Mouse (Mus musculus) forebrain, embryonic 12.5 days (tissue): ENCODE results near the gene Prss21. TPM values are rescaled to one million over a fixed set of nuclear protein-coding genes. Genes with fewer than 3 reads are reported as not detected.

Source experiments
- ATAC-seq: fragments of 200-750 bp; cut with Nextera tagmentation; 2 replicates; pipeline ENCODE4 v1.8.0; 2017; ENCODE audit warnings: moderate TSS enrichment; ENCODE audit not compliant: low FRiP score
- H3K27ac ChIP-seq: fragments of 300-500 bp; sonication (generic); 2 replicates; pipeline ENCODE4 v1.5.1; 2016; ENCODE audit warnings: mild to moderate bottlenecking
- H3K27me3 ChIP-seq: fragments of 300-500 bp; sonication (generic); 2 replicates; pipeline ENCODE4 v1.6.1; 2016; ENCODE audit warnings: mild to moderate bottlenecking
- H3K36me3 ChIP-seq: fragments of 300-500 bp; sonication (generic); replicated peaks from 2 replicates; pipeline ENCODE4 v1.6.1; 2016; ENCODE audit warnings: mild to moderate bottlenecking
- H3K4me1 ChIP-seq: fragments of 300-500 bp; sonication (generic); 2 replicates; pipeline ENCODE4 v1.6.1; 2016
- H3K4me2 ChIP-seq: fragments of 300-500 bp; sonication (generic); 2 replicates; pipeline ENCODE4 v1.6.1; 2016; ENCODE audit warnings: mild to moderate bottlenecking, moderate library complexity
- H3K4me3 ChIP-seq: fragments of 300-500 bp; sonication (generic); replicated peaks from 2 replicates; pipeline ENCODE4 v1.5.1; 2016; ENCODE audit warnings: mild to moderate bottlenecking
- H3K9ac ChIP-seq: fragments of 300-500 bp; sonication (generic); 2 replicates; pipeline ENCODE4 v1.6.1; 2016; ENCODE audit warnings: mild to moderate bottlenecking
- H3K9me3 ChIP-seq: fragments of 300-500 bp; sonication (generic); 2 replicates; pipeline ENCODE4 v1.6.1; 2016
- WGBS: fragments of 180-500 bp; shearing (Covaris S2); methylation state at CpG from one replicate; pipeline ENCODE4 v1.1.7; 2016; 5-methylcytosine and 5-hydroxymethylcytosine counted together
- polyA plus RNA-seq: library from polyadenylated mRNA; unstranded; fragments of >200 nt; fragmentation: Nextera tagmentation; extraction: Ambion mirVana; gene quantifications from 2 replicates; pipeline ENCODE4 v1.2.1, GENCODE M21; 2016

Gene Prss21
- polyA plus RNA-seq, 1 experiment from 2014 or later: not detected

GRCm38 (mm10) chr17:23841145-23841544, 26.7 kb upstream of the Prss21 start:
- no peaks in the 10 kb centered on the region for H3K9me3 ChIP-seq
- H3K4me1 ChIP-seq: no peaks in the 10 kb centered on the region
- H3K27ac ChIP-seq: no peak overlapping the region
- ATAC-seq: no peak; the same call in 1 of the 2 replicates
- H3K4me3 ChIP-seq: no peak overlapping the region
- H3K9ac ChIP-seq: no peak overlapping the region
- H3K36me3 ChIP-seq: no peaks in the 10 kb centered on the region
- no peak overlapping the region for H3K4me2 ChIP-seq
- H3K27me3 ChIP-seq: peaks cover 11% of the 10 kb centered on the region; the same call in 1 of the 2 replicates
- 26% methylated on average over 4 of the region's 4 CpGs for WGBS

- Histone ChIP-seq H3K4me1 (no peaks in the 10 kb centered on the region), H3K4me3 (peak overlapping the region; percentile 18; the same call in 1 of the 2 replicates), H3K4me2 (peak overlapping the region; percentile 42), H3K27ac (no peak overlapping the region), H3K9me3 (no peaks in the 10 kb centered on the region), H3K9ac (0 out of 2 replicates have a peak overlapping the region, but pooled peaks have one; percentile 26), H3K27me3 (peaks cover 9% of the 10 kb centered on the region; the same call in 1 of the 2 replicates), H3K36me3 (no peaks in the 10 kb centered on the region)
- WGBS: 47% methylated on average over 23 of the region's 23 CpGs
- ATAC-seq: peak; percentile 30; the same call in 1 of the 2 replicates
These were observed 24.6 kb upstream of the Prss21 start for GRCm38 (mm10) chr17:23843141-23843811.

- H3K36me3 ChIP-seq: no peaks in the 10 kb centered on the region
- peak within 1 kb of the TSS; percentile 18; the same call in 1 of the 2 replicates for H3K4me3 ChIP-seq
- no peaks in the 10 kb centered on the region for H3K4me1 ChIP-seq
- ATAC-seq: peak; percentile 60; the same call in 1 of the 2 replicates
- 11% methylated on average over 19 of the region's 19 CpGs for WGBS
- H3K9me3 ChIP-seq: no peaks in the 10 kb centered on the region
- H3K27me3 ChIP-seq: peaks cover 9% of the 10 kb centered on the region; the same call in 1 of the 2 replicates
- 0 out of 2 replicates have a peak within 1 kb of the TSS, but pooled peaks have one; percentile 26 for H3K9ac ChIP-seq
- H3K27ac ChIP-seq: no peak within 1 kb of the TSS
- peak within 1 kb of the TSS; percentile 42 for H3K4me2 ChIP-seq
These were observed 24.0 kb upstream of the Prss21 start, which contains the start of the genes Prss32 and Prss41 for GRCm38 (mm10) chr17:23843812-23844273. Gene Prss32 (plus strand): TSS chr17:23843855. Gene Prss41 (minus strand): TSS chr17:23844172.

GRCm38 (mm10) chr17:23850028-23850427, 17.8 kb upstream of the Prss21 start:
- Histone ChIP-seq H3K27me3 (peaks cover 5% of the 10 kb centered on the region; the same call in 1 of the 2 replicates), H3K4me1 (no peaks in the 10 kb centered on the region), H3K4me3 (no peak overlapping the region), H3K4me2 (no peak overlapping the region), H3K9ac (no peak overlapping the region), H3K9me3 (no peaks in the 10 kb centered on the region), H3K27ac (no peak overlapping the region), H3K36me3 (no peaks in the 10 kb centered on the region)
- WGBS: 64% methylated on average over 2 of the region's 2 CpGs
- ATAC-seq: no peak

- Histone ChIP-seq H3K9me3 (no peaks in the 10 kb centered on the region), H3K27me3 (peaks cover 5% of the 10 kb centered on the region; the same call in 1 of the 2 replicates), H3K4me2 (no peak overlapping the region), H3K4me3 (no peak overlapping the region), H3K9ac (no peak overlapping the region), H3K36me3 (no peaks in the 10 kb centered on the region), H3K4me1 (no peaks in the 10 kb centered on the region), H3K27ac (0 out of 2 replicates have a peak overlapping the region, but pooled peaks have one; percentile 50)
- WGBS: 61% methylated on average over 18 of the region's 19 CpGs
- ATAC-seq: no peak
These were observed 16.8 kb upstream of the Prss21 start for GRCm38 (mm10) chr17:23850853-23851749.

- Histone ChIP-seq H3K4me3 (no peak overlapping the region), H3K4me1 (no peaks in the 10 kb centered on the region), H3K9ac (no peak overlapping the region), H3K27ac (no peak overlapping the region), H3K4me2 (no peak overlapping the region), H3K9me3 (no peaks in the 10 kb centered on the region), H3K27me3 (no peaks in the 10 kb centered on the region; the same call in 1 of the 2 replicates), H3K36me3 (no peaks in the 10 kb centered on the region)
- ATAC-seq: 0 out of 2 replicates have a peak, but pooled peaks have one; percentile 9
- 32% methylated on average over 5 of the region's 5 CpGs for WGBS
These were observed 14.6 kb upstream of the Prss21 start for GRCm38 (mm10) chr17:23853292-23853691.

GRCm38 (mm10) chr17:23854229-23854765, 13.6 kb upstream of the Prss21 start:
- no peak overlapping the region for H3K27ac ChIP-seq
- H3K27me3 ChIP-seq: no peaks in the 10 kb centered on the region; the same call in 1 of the 2 replicates
- H3K36me3 ChIP-seq: no peaks in the 10 kb centered on the region
- no peaks in the 10 kb centered on the region for H3K9me3 ChIP-seq
- H3K4me2 ChIP-seq: no peak overlapping the region
- 89% methylated on average over 10 of the region's 10 CpGs for WGBS
- ATAC-seq: no peak
- H3K9ac ChIP-seq: no peak overlapping the region
- H3K4me1 ChIP-seq: no peaks in the 10 kb centered on the region
- no peak overlapping the region for H3K4me3 ChIP-seq

DNA sequence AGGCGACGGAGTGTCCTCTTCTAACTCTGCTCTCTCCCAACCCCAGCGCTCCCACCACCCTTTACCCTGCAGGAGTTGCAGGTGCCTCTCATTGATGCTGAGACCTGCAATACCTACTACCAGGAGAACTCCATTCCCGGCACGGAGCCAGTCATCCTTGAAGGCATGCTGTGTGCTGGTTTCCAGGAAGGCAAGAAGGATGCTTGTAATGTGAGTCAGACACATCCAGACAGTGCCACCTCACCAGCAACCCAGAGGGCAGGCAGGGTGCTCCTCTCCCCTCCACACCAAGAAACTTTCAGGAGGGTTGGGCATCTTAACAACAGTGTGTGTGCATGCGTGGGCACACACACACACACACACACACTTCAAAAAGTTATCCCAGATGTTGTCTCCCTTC, 10.7 kb upstream of the Prss21 start:
- Histone ChIP-seq H3K9me3 (no peaks in the 10 kb centered on the region), H3K9ac (no peak overlapping the region)
- 85% methylated on average over 6 of the region's 6 CpGs for WGBS

DNA sequence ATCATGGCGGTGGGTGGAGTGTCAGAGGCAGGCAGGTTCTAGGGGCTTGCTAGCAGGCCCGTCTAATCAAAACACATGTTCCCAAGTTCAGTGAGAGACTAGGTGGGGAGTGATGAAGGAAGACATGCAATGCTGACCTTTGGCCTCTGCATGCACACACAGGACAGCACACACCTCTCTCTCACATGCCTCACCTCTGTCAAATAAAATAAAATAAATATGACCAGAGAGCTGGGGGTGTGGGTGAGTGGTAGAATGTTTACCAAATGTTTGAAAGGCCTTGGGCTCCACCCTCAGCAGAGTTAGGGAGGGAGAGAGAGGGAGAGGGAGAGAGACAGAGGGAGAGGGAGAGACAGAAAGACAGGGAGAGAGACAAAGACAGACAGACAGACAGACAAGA, 9.9 kb upstream of the Prss21 start:
- Histone ChIP-seq H3K4me2 (no peak overlapping the region), H3K4me3 (no peak overlapping the region), H3K9ac (no peak overlapping the region), H3K27ac (no peak overlapping the region), H3K9me3 (no peaks in the 10 kb centered on the region), H3K4me1 (no peaks in the 10 kb centered on the region), H3K27me3 (no peaks in the 10 kb centered on the region; the same call in 1 of the 2 replicates), H3K36me3 (no peaks in the 10 kb centered on the region)
- WGBS: 89% methylated on average over 2 of the region's 2 CpGs
- ATAC-seq: no peak

More for the DNA sequence above, 10.7 kb upstream of the Prss21 start:
- Histone ChIP-seq H3K27me3 (no peaks in the 10 kb centered on the region; the same call in 1 of the 2 replicates), H3K27ac (no peak overlapping the region), H3K4me3 (no peak overlapping the region), H3K36me3 (no peaks in the 10 kb centered on the region), H3K4me1 (no peaks in the 10 kb centered on the region), H3K4me2 (no peak overlapping the region)
- ATAC-seq: no peak

DNA sequence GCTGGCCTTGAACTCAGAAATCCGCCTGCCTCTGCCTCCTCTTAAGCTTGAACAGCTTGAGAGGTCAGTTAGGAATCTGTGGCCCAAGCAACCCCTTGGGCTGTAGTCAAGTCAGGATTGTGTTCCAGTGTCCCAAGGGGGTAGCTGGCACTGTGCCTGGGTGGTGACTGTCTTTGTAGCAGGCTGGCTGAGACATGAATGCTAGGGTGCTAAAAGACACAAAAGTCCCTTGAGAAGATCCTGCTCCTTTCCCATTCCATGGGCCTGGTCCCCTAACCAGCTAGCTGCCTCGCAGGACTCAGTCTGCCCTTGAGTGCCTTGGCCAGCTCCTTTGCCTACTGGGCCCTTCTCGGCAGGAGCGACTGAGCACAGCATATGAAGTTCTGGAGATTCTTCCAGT, 4.9 kb upstream of the Prss21 start:
- no peak for ATAC-seq
- WGBS: 89% methylated on average over 4 of the region's 4 CpGs
- H3K9me3 ChIP-seq: no peaks in the 10 kb centered on the region

DNA sequence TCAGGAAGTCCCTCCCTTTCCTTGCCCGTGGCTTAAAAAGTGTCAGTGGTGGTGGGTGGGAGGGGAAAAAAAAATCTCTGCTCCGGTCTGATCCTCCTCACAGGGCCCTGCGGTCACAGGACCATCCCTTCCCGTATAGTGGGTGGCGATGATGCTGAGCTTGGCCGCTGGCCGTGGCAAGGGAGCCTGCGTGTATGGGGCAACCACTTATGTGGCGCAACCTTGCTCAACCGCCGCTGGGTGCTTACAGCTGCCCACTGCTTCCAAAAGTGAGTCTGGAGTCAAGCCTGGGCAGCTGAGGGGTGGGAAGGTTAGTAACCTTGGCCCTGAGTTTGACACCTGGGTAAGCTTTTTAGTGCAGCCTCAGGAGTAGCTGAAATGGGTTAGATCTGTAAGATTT, 657 bp downstream of the Prss21 start:
- Histone ChIP-seq H3K9me3 (no peaks in the 10 kb centered on the region), H3K4me2 (no peak overlapping the region), H3K27ac (no peak overlapping the region), H3K9ac (no peak overlapping the region), H3K36me3 (no peaks in the 10 kb centered on the region), H3K4me3 (no peak overlapping the region), H3K4me1 (no peaks in the 10 kb centered on the region), H3K27me3 (no peaks in the 10 kb centered on the region)
- no peak for ATAC-seq
- 88% methylated on average over 11 of the region's 11 CpGs for WGBS

More for the DNA sequence above, 4.9 kb upstream of the Prss21 start:
- no peak overlapping the region for H3K9ac ChIP-seq
- no peak overlapping the region for H3K4me2 ChIP-seq
- H3K4me1 ChIP-seq: no peaks in the 10 kb centered on the region
- H3K27ac ChIP-seq: no peak overlapping the region
- H3K27me3 ChIP-seq: no peaks in the 10 kb centered on the region
- H3K4me3 ChIP-seq: no peak overlapping the region
- no peaks in the 10 kb centered on the region for H3K36me3 ChIP-seq
